Mouse (Mus musculus): Measurements from ENCODE around the gene Ssna1. TPM values are rescaled to one million over a fixed set of nuclear protein-coding genes. Genes with fewer than 3 reads are reported as not detected.

Gene Ssna1
- polyA plus RNA-seq (2014; fragmentation: Illumina TruSeq; extraction: RNeasy Lipid Tissue Mini Kit (QIAGEN cat#74804); ENCODE audit: low read depth, low replicate concordance) = 2.9 TPM

GRCm38 (mm10) chr2:25271827-25272511, at the start of gene Ssna1, which contains the start of gene Anapc2:
TSS of gene Ssna1 (minus strand) at chr2:25272438.
TSS of gene Anapc2 (plus strand) at chr2:25272478.

GRCm38 (mm10) chr2:25318971-25319773, 46.9 kb upstream of the Ssna1 start, which contains the start of gene Grin1:
TSS of gene Grin1 (minus strand) at chr2:25319187.

GRCm38 (mm10) chr2:25289651-25290050, 17.4 kb upstream of the Ssna1 start, which contains the start of gene Lrrc26:
TSS of gene Lrrc26 (plus strand) at chr2:25289915.

GRCm38 (mm10) chr2:25287927-25288649, 15.8 kb upstream of the Ssna1 start, which contains the start of gene Tmem210:
TSS of gene Tmem210 (plus strand) at chr2:25288145.

DNA sequence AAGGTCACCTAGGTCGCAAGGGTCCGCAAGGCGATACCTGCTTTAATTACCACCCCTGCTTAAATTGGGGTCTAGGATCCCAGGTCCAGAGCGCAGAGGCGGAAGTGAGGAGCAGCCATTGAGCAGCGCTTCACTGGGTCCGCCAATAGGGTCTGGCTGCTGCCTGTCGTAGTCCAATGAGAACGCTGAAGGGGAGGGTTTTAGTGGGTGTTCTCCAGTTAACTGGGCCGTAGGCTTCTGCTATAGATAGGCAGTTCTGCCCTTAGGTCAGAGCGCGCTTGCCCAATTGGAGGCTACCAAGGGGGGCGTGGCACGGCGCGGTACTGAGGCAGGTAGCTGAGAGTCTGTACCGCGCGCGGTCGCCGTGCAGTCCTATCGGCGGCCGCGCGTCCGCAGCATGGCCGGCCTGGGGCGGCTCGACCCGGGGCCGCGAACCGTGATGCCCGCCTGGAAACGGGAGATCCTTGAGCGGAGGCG, 9.9 kb downstream of the Ssna1 start, which contains the start of gene Tprn:
Gene Tprn, plus strand, starts transcription at position 328 of the 477 bp plus-strand sequence.

GRCm38 (mm10) chr2:25255284-25255779, 16.9 kb downstream of the Ssna1 start, which contains the start of gene Tmem203:
TSS of gene Tmem203 (plus strand) at chr2:25255439.

DNA sequence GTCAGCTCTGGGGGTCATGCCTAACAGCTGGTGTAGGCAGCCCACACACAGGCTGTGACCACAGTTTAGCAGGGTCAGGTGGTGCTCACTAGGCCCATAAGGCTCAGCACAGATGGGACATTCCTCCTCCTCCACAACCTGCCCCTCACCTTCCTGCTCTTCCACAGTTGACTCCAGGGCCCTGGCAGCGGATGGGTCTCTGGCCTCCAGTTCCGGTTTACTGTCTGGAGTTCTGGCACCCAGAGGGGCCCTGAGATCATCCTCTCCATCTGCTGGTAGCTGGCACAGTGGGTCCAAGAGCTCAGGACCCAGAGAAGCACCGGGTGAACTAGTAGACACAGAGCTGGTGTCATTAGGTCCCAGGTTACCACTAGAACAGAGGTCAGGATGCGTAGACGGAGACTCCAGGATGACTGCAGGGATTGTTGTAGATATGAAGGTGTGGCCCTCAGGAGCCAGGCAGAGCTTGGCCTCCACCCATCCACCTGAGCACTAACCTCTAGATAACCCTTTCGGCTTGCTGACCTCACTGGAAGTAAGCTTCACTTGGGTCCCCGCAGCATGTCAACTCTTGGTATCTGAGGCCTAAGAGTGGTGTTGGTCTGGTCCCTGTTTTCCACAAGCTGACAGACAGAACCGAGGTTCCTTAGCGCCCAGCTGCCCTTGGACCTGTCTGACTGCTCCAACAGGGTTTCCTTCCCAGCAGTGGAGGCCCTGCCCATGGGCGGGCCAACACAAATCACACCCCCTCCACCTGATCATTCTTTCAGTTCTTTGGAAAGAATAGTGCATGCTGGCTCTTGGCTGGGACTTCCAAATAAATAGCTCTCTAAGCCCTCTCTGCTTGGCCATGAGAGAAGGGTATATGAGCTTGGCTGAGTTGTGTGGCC, 25.8 kb downstream of the Ssna1 start, which contains the start of gene AL732309.1:
Gene AL732309.1, minus strand, starts transcription at position 681 of the 890 bp plus-strand sequence.

GRCm38 (mm10) chr2:25242101-25242506, 30.1 kb downstream of the Ssna1 start, which contains the start of the genes Rnf208 and Cysrt1:
TSS of gene Rnf208 (plus strand) at chr2:25242255.
TSS of gene Cysrt1 (minus strand) at chr2:25242452.

GRCm38 (mm10) chr2:25236614-25237013, 35.6 kb downstream of the Ssna1 start, which contains the start of gene Rnf224:
TSS of gene Rnf224 (minus strand) at chr2:25236787.

DNA sequence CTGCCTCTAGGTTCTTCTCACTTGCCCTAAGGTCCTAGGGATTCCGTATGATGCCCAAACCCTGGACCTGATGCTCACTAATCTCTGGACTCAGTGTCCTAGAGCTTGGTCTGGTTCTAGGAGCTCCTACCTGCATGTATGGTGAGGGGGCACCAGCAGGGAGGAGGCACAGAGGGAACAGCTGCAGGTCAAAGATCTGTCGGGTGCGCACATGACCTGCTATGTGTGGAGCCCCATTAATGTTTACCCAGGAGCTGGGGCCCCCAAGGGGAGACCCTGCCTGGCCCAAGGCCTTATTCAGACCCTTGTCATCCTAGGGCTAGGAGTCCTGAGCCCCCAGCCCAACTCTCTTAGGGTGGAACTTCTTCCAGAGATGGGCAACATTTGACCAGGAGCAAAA, 38.2 kb downstream of the Ssna1 start, which contains the start of gene Slc34a3:
Gene Slc34a3, minus strand, starts transcription at position 315 of the 400 bp plus-strand sequence.

DNA sequence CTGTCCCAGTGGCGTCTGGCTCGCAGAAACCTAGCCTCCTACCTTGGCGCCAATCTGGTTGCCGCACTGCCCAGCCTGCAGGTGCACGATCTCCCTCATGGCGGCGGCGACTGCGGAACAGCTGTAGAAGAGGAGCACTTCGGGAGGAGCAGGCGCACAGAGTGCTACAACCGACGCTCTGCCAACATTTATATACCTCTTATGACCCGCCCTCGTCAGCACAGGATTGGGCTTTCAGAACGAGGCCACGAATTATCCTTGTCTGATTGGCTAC, 47.8 kb downstream of the Ssna1 start, which contains the start of gene Tubb4b:
Gene Tubb4b, minus strand, starts transcription at position 211 of the 274 bp plus-strand sequence.

Other genes starting within 250 kb of the Ssna1 start
- 4.8 TPM for gene Nsmf, start 218.1 kb downstream of the Ssna1 start, polyA plus RNA-seq (2014; fragmentation: Illumina TruSeq; extraction: RNeasy Lipid Tissue Mini Kit (QIAGEN cat#74804); ENCODE audit: low read depth, low replicate concordance)
- gene Entpd8, start 192.1 kb downstream of the Ssna1 start, polyA plus RNA-seq (2014; fragmentation: Illumina TruSeq; extraction: RNeasy Lipid Tissue Mini Kit (QIAGEN cat#74804); ENCODE audit: low read depth, low replicate concordance) = not detected
- gene Noxa1, start 177.3 kb downstream of the Ssna1 start, polyA plus RNA-seq (2014; fragmentation: Illumina TruSeq; extraction: RNeasy Lipid Tissue Mini Kit (QIAGEN cat#74804); ENCODE audit: low read depth, low replicate concordance) = not detected
- gene Nrarp, start 91.7 kb downstream of the Ssna1 start, polyA plus RNA-seq (2014; fragmentation: Illumina TruSeq; extraction: RNeasy Lipid Tissue Mini Kit (QIAGEN cat#74804); ENCODE audit: low read depth, low replicate concordance) = 3.8 TPM
- 5.8 TPM for gene Tor4a, start 75.6 kb downstream of the Ssna1 start, polyA plus RNA-seq (2014; fragmentation: Illumina TruSeq; extraction: RNeasy Lipid Tissue Mini Kit (QIAGEN cat#74804); ENCODE audit: low read depth, low replicate concordance)
- gene Nelfb, start 60.9 kb downstream of the Ssna1 start, polyA plus RNA-seq (2014; fragmentation: Illumina TruSeq; extraction: RNeasy Lipid Tissue Mini Kit (QIAGEN cat#74804); ENCODE audit: low read depth, low replicate concordance) = 6.9 TPM
- gene Stpg3, start 57.8 kb downstream of the Ssna1 start, polyA plus RNA-seq (2014; fragmentation: Illumina TruSeq; extraction: RNeasy Lipid Tissue Mini Kit (QIAGEN cat#74804); ENCODE audit: low read depth, low replicate concordance) = not detected
- not detected for gene Fam166a, start 53.7 kb downstream of the Ssna1 start, polyA plus RNA-seq (2014; fragmentation: Illumina TruSeq; extraction: RNeasy Lipid Tissue Mini Kit (QIAGEN cat#74804); ENCODE audit: low read depth, low replicate concordance)
- 50.4 TPM for gene Tubb4b, start 47.7 kb downstream of the Ssna1 start, polyA plus RNA-seq (2014; fragmentation: Illumina TruSeq; extraction: RNeasy Lipid Tissue Mini Kit (QIAGEN cat#74804); ENCODE audit: low read depth, low replicate concordance)
- not detected for gene Slc34a3, start 38.1 kb downstream of the Ssna1 start, polyA plus RNA-seq (2014; fragmentation: Illumina TruSeq; extraction: RNeasy Lipid Tissue Mini Kit (QIAGEN cat#74804); ENCODE audit: low read depth, low replicate concordance)
- not detected for gene Rnf224, start 35.7 kb downstream of the Ssna1 start, polyA plus RNA-seq (2014; fragmentation: Illumina TruSeq; extraction: RNeasy Lipid Tissue Mini Kit (QIAGEN cat#74804); ENCODE audit: low read depth, low replicate concordance)
- not detected for gene Rnf208, start 30.2 kb downstream of the Ssna1 start, polyA plus RNA-seq (2014; fragmentation: Illumina TruSeq; extraction: RNeasy Lipid Tissue Mini Kit (QIAGEN cat#74804); ENCODE audit: low read depth, low replicate concordance)
- not detected for gene Cysrt1, start 30.0 kb downstream of the Ssna1 start, polyA plus RNA-seq (2014; fragmentation: Illumina TruSeq; extraction: RNeasy Lipid Tissue Mini Kit (QIAGEN cat#74804); ENCODE audit: low read depth, low replicate concordance)
- gene AL732309.1, start 25.6 kb downstream of the Ssna1 start, polyA plus RNA-seq (2014; fragmentation: Illumina TruSeq; extraction: RNeasy Lipid Tissue Mini Kit (QIAGEN cat#74804); ENCODE audit: low read depth, low replicate concordance) = 0.93 TPM
- gene Tmem203, start 17.0 kb downstream of the Ssna1 start, polyA plus RNA-seq (2014; fragmentation: Illumina TruSeq; extraction: RNeasy Lipid Tissue Mini Kit (QIAGEN cat#74804); ENCODE audit: low read depth, low replicate concordance) = not detected
- 0.52 TPM for gene Tprn, start 9.8 kb downstream of the Ssna1 start, polyA plus RNA-seq (2014; fragmentation: Illumina TruSeq; extraction: RNeasy Lipid Tissue Mini Kit (QIAGEN cat#74804); ENCODE audit: low read depth, low replicate concordance)
- 6.7 TPM for gene Anapc2, start within 50 bp of the Ssna1 start, polyA plus RNA-seq (2014; fragmentation: Illumina TruSeq; extraction: RNeasy Lipid Tissue Mini Kit (QIAGEN cat#74804); ENCODE audit: low read depth, low replicate concordance)
- not detected for gene Tmem210, start 15.7 kb upstream of the Ssna1 start, polyA plus RNA-seq (2014; fragmentation: Illumina TruSeq; extraction: RNeasy Lipid Tissue Mini Kit (QIAGEN cat#74804); ENCODE audit: low read depth, low replicate concordance)
- not detected for gene Lrrc26, start 17.5 kb upstream of the Ssna1 start, polyA plus RNA-seq (2014; fragmentation: Illumina TruSeq; extraction: RNeasy Lipid Tissue Mini Kit (QIAGEN cat#74804); ENCODE audit: low read depth, low replicate concordance)
- gene Grin1, start 46.7 kb upstream of the Ssna1 start, polyA plus RNA-seq (2014; fragmentation: Illumina TruSeq; extraction: RNeasy Lipid Tissue Mini Kit (QIAGEN cat#74804); ENCODE audit: low read depth, low replicate concordance) = 2.7 TPM
- 23.9 TPM for gene Man1b1, start 59.9 kb upstream of the Ssna1 start, polyA plus RNA-seq (2014; fragmentation: Illumina TruSeq; extraction: RNeasy Lipid Tissue Mini Kit (QIAGEN cat#74804); ENCODE audit: low read depth, low replicate concordance)
- gene Dpp7, start 83.9 kb upstream of the Ssna1 start, polyA plus RNA-seq (2014; fragmentation: Illumina TruSeq; extraction: RNeasy Lipid Tissue Mini Kit (QIAGEN cat#74804); ENCODE audit: low read depth, low replicate concordance) = 15.1 TPM
- gene Uap1l1, start 93.2 kb upstream of the Ssna1 start, polyA plus RNA-seq (2014; fragmentation: Illumina TruSeq; extraction: RNeasy Lipid Tissue Mini Kit (QIAGEN cat#74804); ENCODE audit: low read depth, low replicate concordance) = 0.41 TPM
- gene Sapcd2, start 99.9 kb upstream of the Ssna1 start, polyA plus RNA-seq (2014; fragmentation: Illumina TruSeq; extraction: RNeasy Lipid Tissue Mini Kit (QIAGEN cat#74804); ENCODE audit: low read depth, low replicate concordance) = not detected
- 1.6 TPM for gene Entpd2, start 123.4 kb upstream of the Ssna1 start, polyA plus RNA-seq (2014; fragmentation: Illumina TruSeq; extraction: RNeasy Lipid Tissue Mini Kit (QIAGEN cat#74804); ENCODE audit: low read depth, low replicate concordance)
- 16.0 TPM for gene Npdc1, start 126.9 kb upstream of the Ssna1 start, polyA plus RNA-seq (2014; fragmentation: Illumina TruSeq; extraction: RNeasy Lipid Tissue Mini Kit (QIAGEN cat#74804); ENCODE audit: low read depth, low replicate concordance)
- gene Fut7, start 150.8 kb upstream of the Ssna1 start, polyA plus RNA-seq (2014; fragmentation: Illumina TruSeq; extraction: RNeasy Lipid Tissue Mini Kit (QIAGEN cat#74804); ENCODE audit: low read depth, low replicate concordance) = not detected
- gene Abca2, start 156.3 kb upstream of the Ssna1 start, polyA plus RNA-seq (2014; fragmentation: Illumina TruSeq; extraction: RNeasy Lipid Tissue Mini Kit (QIAGEN cat#74804); ENCODE audit: low read depth, low replicate concordance) = 1.9 TPM
- not detected for gene Clic3, start 184.4 kb upstream of the Ssna1 start, polyA plus RNA-seq (2014; fragmentation: Illumina TruSeq; extraction: RNeasy Lipid Tissue Mini Kit (QIAGEN cat#74804); ENCODE audit: low read depth, low replicate concordance)
- 1.5 TPM for gene Paxx, start 188.7 kb upstream of the Ssna1 start, polyA plus RNA-seq (2014; fragmentation: Illumina TruSeq; extraction: RNeasy Lipid Tissue Mini Kit (QIAGEN cat#74804); ENCODE audit: low read depth, low replicate concordance)
- not detected for gene Ptgds, start 197.6 kb upstream of the Ssna1 start, polyA plus RNA-seq (2014; fragmentation: Illumina TruSeq; extraction: RNeasy Lipid Tissue Mini Kit (QIAGEN cat#74804); ENCODE audit: low read depth, low replicate concordance)
- not detected for gene Lcn12, start 221.5 kb upstream of the Ssna1 start, polyA plus RNA-seq (2014; fragmentation: Illumina TruSeq; extraction: RNeasy Lipid Tissue Mini Kit (QIAGEN cat#74804); ENCODE audit: low read depth, low replicate concordance)
- gene Fbxw5, start 228.3 kb upstream of the Ssna1 start, polyA plus RNA-seq (2014; fragmentation: Illumina TruSeq; extraction: RNeasy Lipid Tissue Mini Kit (QIAGEN cat#74804); ENCODE audit: low read depth, low replicate concordance) = 1.3 TPM
- gene C8g, start 229.3 kb upstream of the Ssna1 start, polyA plus RNA-seq (2014; fragmentation: Illumina TruSeq; extraction: RNeasy Lipid Tissue Mini Kit (QIAGEN cat#74804); ENCODE audit: low read depth, low replicate concordance) = not detected